7 mouse cellular contexts compared by ENCODE assay signal in the genomic region with DNA sequence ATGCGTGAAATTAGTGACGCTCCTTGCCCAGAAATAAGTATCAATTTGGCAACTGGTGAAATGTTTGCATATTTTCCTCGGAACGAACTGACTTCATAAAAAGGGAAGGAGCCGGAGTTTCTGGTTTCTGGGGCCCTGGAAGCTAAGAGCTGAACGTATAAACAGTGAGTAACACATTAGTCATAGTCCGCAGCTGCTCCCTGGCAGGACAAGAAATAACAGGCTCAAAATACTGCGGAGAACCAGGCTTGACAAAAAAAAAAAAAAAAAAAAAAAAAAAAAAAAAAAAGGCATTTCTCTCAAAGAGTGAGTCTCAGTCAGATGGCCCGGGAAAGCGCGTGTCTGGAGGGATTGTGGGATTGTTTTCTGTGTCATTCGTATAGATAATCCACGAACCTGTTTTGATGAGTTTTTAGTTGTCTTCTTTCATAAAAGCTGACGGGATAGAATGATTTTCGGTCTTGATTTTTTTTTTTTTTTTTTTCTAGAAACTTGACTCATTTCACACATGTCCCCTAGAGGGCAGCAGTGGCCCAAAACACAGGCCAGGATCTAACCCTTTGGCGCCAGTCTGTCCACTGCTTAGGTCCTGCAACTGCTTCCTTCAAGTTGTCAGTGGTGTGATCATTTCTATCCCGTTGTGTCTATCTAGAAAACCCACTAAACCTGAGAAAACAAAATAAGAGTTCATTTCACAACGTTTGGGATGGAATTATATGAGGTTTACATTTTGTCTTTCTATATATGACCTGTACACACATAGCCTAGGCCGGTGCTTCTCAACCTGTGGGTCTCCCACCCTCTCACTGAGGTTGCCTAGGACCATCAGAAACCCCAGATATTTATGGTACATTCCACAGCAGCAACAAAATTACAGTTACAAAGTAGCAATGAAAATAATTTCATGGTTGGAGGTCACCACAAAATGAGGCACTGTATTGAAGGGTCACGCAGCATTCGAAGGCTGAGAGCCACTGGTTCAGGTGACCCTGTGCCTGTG. TPM values are rescaled to one million over a fixed set of nuclear protein-coding genes. Genes with fewer than 3 reads are reported as not detected.
DNase-seq lines count a peak whose midpoint lies in the region; ATAC-seq and TF ChIP-seq lines count a peak whose summit lies in the region.

No protein-coding gene starts in this region.

- peak overlapping the region; percentile 14; the same call in 1 of the 2 replicates for H3K27ac ChIP-seq in embryonic facial prominence, embryonic 10.5 days (replicated peaks)
- peak overlapping the region; percentile 62 for H3K27ac ChIP-seq in limb, embryonic 10.5 days
- H3K27ac ChIP-seq in midbrain, embryonic 12.5 days (replicated peaks): no peak overlapping the region
- H3K27ac ChIP-seq in small intestine, adult 2 months (ENCODE audit: insufficient read depth, low read depth, low read length): no peak overlapping the region

- H3K9ac ChIP-seq in midbrain, embryonic 12.5 days (replicated peaks): no peak overlapping the region

- no peaks in the 10 kb centered on the region for H3K36me3 ChIP-seq in embryonic facial prominence, embryonic 10.5 days (replicated peaks)
- no peaks in the 10 kb centered on the region for H3K36me3 ChIP-seq in limb, embryonic 10.5 days
- H3K36me3 ChIP-seq in midbrain, embryonic 12.5 days: no peaks in the 10 kb centered on the region
- no peaks in the 10 kb centered on the region for H3K36me3 ChIP-seq in small intestine, adult 2 months (ENCODE audit: control insufficient read depth, insufficient read depth, low read length)

- WGBS in embryonic facial prominence, embryonic 10.5 days: 31% methylated on average over 21 of the region's 21 CpGs
- whole genome bisulfite sequencing in limb, embryonic 10.5 days: 35% methylated on average over 21 of the region's 21 CpGs
- 33% methylated on average over 21 of the region's 21 CpGs for WGBS in midbrain, embryonic 12.5 days
- 14% methylated on average over 21 of the region's 21 CpGs for WGBS in small intestine, adult 2 months

- no peak for TF ChIP-seq POLR2A in small intestine, adult 2 months (IDR thresholded peaks at IDR 0.05; ENCODE audit: low read depth, low read length)

- H3K9me3 ChIP-seq in embryonic facial prominence, embryonic 10.5 days: no peaks in the 10 kb centered on the region
- no peaks in the 10 kb centered on the region for H3K9me3 ChIP-seq in limb, embryonic 10.5 days (replicated peaks)
- no peaks in the 10 kb centered on the region for H3K9me3 ChIP-seq in midbrain, embryonic 12.5 days

- H3K4me2 ChIP-seq in midbrain, embryonic 12.5 days (replicated peaks): peak overlapping the region; percentile 41

- peak; percentile 85 for DNase-seq in adrenal gland, postnatal 14 days
- peak; percentile 74 for DNase-seq in embryonic facial prominence, embryonic 10.5 days (ENCODE audit: low spot score)
- peak; percentile 97 for DNase-seq in heart, adult 11 months
- peak; percentile 70 for DNase-seq in kidney, adult 18-20 months
- DNase-seq in limb, embryonic 10.5 days (ENCODE audit: low spot score): peak; percentile 69

- peaks cover 4% of the 10 kb centered on the region; the same call in 1 of the 2 replicates for H3K4me1 ChIP-seq in embryonic facial prominence, embryonic 10.5 days
- no peaks in the 10 kb centered on the region for H3K4me1 ChIP-seq in limb, embryonic 10.5 days
- no peaks in the 10 kb centered on the region for H3K4me1 ChIP-seq in midbrain, embryonic 12.5 days
- no peaks in the 10 kb centered on the region for H3K4me1 ChIP-seq in small intestine, adult 2 months (ENCODE audit: control insufficient read depth, insufficient read depth, insufficient read length, low read length)

- peak; percentile 68; the same call in 1 of the 2 replicates for TF ChIP-seq CTCF in small intestine, adult 2 months (IDR thresholded peaks at IDR 0.05; ENCODE audit: extremely low read depth, insufficient read length, insufficient replicate concordance, low read depth, low read length)

- peak; percentile 72; the same call in 1 of the 2 replicates for ATAC-seq in midbrain, embryonic 12.5 days (ENCODE audit: low FRiP score, low read depth)

- no peaks in the 10 kb centered on the region for H3K27me3 ChIP-seq in embryonic facial prominence, embryonic 10.5 days (replicated peaks; ENCODE audit: low read depth, poor library complexity, severe bottlenecking)
- H3K27me3 ChIP-seq in limb, embryonic 10.5 days (ENCODE audit: low read depth, poor library complexity, severe bottlenecking): no peaks in the 10 kb centered on the region
- H3K27me3 ChIP-seq in midbrain, embryonic 12.5 days: no peaks in the 10 kb centered on the region
- no peaks in the 10 kb centered on the region for H3K27me3 ChIP-seq in small intestine, adult 2 months (ENCODE audit: control insufficient read depth, insufficient read depth, low read length)

- H3K4me3 ChIP-seq in embryonic facial prominence, embryonic 10.5 days: peak overlapping the region; percentile 45
- H3K4me3 ChIP-seq in limb, embryonic 10.5 days: peak overlapping the region; percentile 42
- H3K4me3 ChIP-seq in midbrain, embryonic 12.5 days: peak overlapping the region; percentile 24; the same call in 1 of the 2 replicates
- no peak overlapping the region for H3K4me3 ChIP-seq in small intestine, adult 2 months (ENCODE audit: low read depth, low read length)

RNA-seq across cellular contexts. Expression of gene A930033H14Rik, which starts 26.7 kb away (rescaled TPM):
- total RNA-seq in adrenal gland, postnatal 14 days (2021): 2.4 and 3.7 TPM in 2 replicates
- 1.2 and 1.4 TPM in 2 replicates for polyA plus RNA-seq in embryonic facial prominence, embryonic 10.5 days (2016; fragmentation: Nextera tagmentation; extraction: Ambion mirVana)
- 1.0 and 1.6 TPM in 2 replicates for polyA plus RNA-seq in limb, embryonic 10.5 days (2016; fragmentation: Nextera tagmentation; extraction: Ambion mirVana)
- 1.1 and 1.3 TPM in 2 replicates for polyA plus RNA-seq in midbrain, embryonic 12.5 days (2016; fragmentation: Nextera tagmentation; extraction: Ambion mirVana)
- polyA plus RNA-seq in small intestine, adult 2 months (2012; rRNA removed): 0.35 TPM in 1 of 2 replicates, not detected in the other

RNA-seq across cellular contexts. Expression of gene Rhobtb1, which starts 35.0 kb away (rescaled TPM):
- 15.6 and 15.8 TPM in 2 replicates for total RNA-seq in adrenal gland, postnatal 14 days (2021)
- 17.1 and 19.3 TPM in 2 replicates for polyA plus RNA-seq in embryonic facial prominence, embryonic 10.5 days (2016; fragmentation: Nextera tagmentation; extraction: Ambion mirVana)
- polyA plus RNA-seq in limb, embryonic 10.5 days (2016; fragmentation: Nextera tagmentation; extraction: Ambion mirVana): 15.3 and 20.2 TPM in 2 replicates
- polyA plus RNA-seq in midbrain, embryonic 12.5 days (2016; fragmentation: Nextera tagmentation; extraction: Ambion mirVana): 20.4 and 21.3 TPM in 2 replicates
- 7.3 and 7.9 TPM in 2 replicates for polyA plus RNA-seq in small intestine, adult 2 months (2012; rRNA removed)

Comparison
In these comparisons a context has a peak if more than half of its experiments do, and no peak if none do; other contexts are left out.
1. H3K27ac ChIP-seq: peak in embryonic facial prominence, embryonic 10.5 days (single experiment) and limb, embryonic 10.5 days (single experiment); none in midbrain, embryonic 12.5 days (single experiment) and small intestine, adult 2 months (single experiment).
2. Peak in every context shown above with its lines, with median percentiles within 50 percentile points of each other: DNase-seq.